Mouse (Mus musculus): ENCODE data around the gene Zfp108. TPM values are rescaled to one million over a fixed set of nuclear protein-coding genes. Genes with fewer than 3 reads are reported as not detected.
"Not testable (repeated sequence)": the region's sequence is repeated elsewhere in the genome, so short reads cannot be mapped to it uniquely, and the experiment has no call there.

Zfp108 gene
- polyA plus RNA-seq, 1 experiment from 2014 or later = 4.2 TPM

- Histone ChIP-seq H3K27me3 (no peaks in the 10 kb centered on the region), H3K4me3 (replicated peaks) (no peak overlapping the region)
- ATAC-seq (ENCODE audit: insufficient number of reproducible peaks, insufficient read depth, low FRiP score, low TSS enrichment, low read depth) = no peak
These were observed 13.9 kb downstream of the Zfp108 start for GRCm38 (mm10) chr7:24268176-24269155.

GRCm38 (mm10) chr7:24269256-24269655 is 14.7 kb downstream of the Zfp108 start:
- 84% methylated on average over 3 of the region's 3 CpGs for WGBS
- H3K9ac ChIP-seq (replicated peaks) = no peak overlapping the region
- no peaks in the 10 kb centered on the region for H3K9me3 ChIP-seq
- no peak overlapping the region; the same call in 1 of the 2 replicates for H3K4me2 ChIP-seq
- no peaks in the 10 kb centered on the region for H3K27me3 ChIP-seq
- no peak overlapping the region for H3K27ac ChIP-seq
- peaks cover 8% of the 10 kb centered on the region for H3K36me3 ChIP-seq
- H3K4me3 ChIP-seq (replicated peaks) = no peak overlapping the region
- H3K4me1 ChIP-seq (replicated peaks) = 0 out of 2 replicates have a peak, but pooled peaks cover 4% of the 10 kb centered on the region
- ATAC-seq (ENCODE audit: insufficient number of reproducible peaks, insufficient read depth, low FRiP score, low TSS enrichment, low read depth) = no peak

More at GRCm38 (mm10) chr7:24268176-24269155, 13.9 kb downstream of the Zfp108 start:
- Histone ChIP-seq H3K9ac (replicated peaks) (no peak overlapping the region), H3K4me2 (no peak overlapping the region), H3K27ac (no peak overlapping the region), H3K4me1 (replicated peaks) (0 out of 2 replicates have a peak, but pooled peaks cover 4% of the 10 kb centered on the region), H3K9me3 (no peaks in the 10 kb centered on the region), H3K36me3 (peaks cover 1% of the 10 kb centered on the region)
- WGBS = 76% methylated on average over 24 of the region's 24 CpGs

GRCm38 (mm10) chr7:24269667-24270287 is 15.2 kb downstream of the Zfp108 start:
- Histone ChIP-seq H3K36me3 (peaks cover 13% of the 10 kb centered on the region), H3K9ac (replicated peaks) (peak overlapping the region; percentile 75), H3K4me1 (replicated peaks) (0 out of 2 replicates have a peak, but pooled peaks cover 4% of the 10 kb centered on the region), H3K9me3 (no peaks in the 10 kb centered on the region), H3K4me2 (peak overlapping the region; percentile 80), H3K4me3 (replicated peaks) (peak overlapping the region; percentile 64), H3K27ac (0 out of 2 replicates have a peak overlapping the region, but pooled peaks have one; percentile 80), H3K27me3 (no peaks in the 10 kb centered on the region)
- whole genome bisulfite sequencing = 38% methylated on average over 7 of the region's 7 CpGs
- peak; percentile 58; the same call in 1 of the 2 replicates for ATAC-seq (ENCODE audit: insufficient number of reproducible peaks, insufficient read depth, low FRiP score, low TSS enrichment, low read depth)

GRCm38 (mm10) chr7:24270288-24270672 is 15.7 kb downstream of the Zfp108 start, which contains the start of gene Zfp93:
Gene Zfp93 (plus strand): TSS chr7:24270420.
- H3K4me3 ChIP-seq (replicated peaks) = peak within 1 kb of the TSS; percentile 64
- peak within 1 kb of the TSS; percentile 80; the same call in 1 of the 2 replicates for H3K27ac ChIP-seq
- WGBS = 1% methylated on average over 12 of the region's 12 CpGs
- H3K9me3 ChIP-seq = no peaks in the 10 kb centered on the region
- H3K4me2 ChIP-seq = peak within 1 kb of the TSS; percentile 80
- peaks cover 18% of the 10 kb centered on the region for H3K36me3 ChIP-seq
- no peaks in the 10 kb centered on the region for H3K27me3 ChIP-seq
- H3K9ac ChIP-seq (replicated peaks) = peak within 1 kb of the TSS; percentile 75
- H3K4me1 ChIP-seq (replicated peaks) = 0 out of 2 replicates have a peak, but pooled peaks cover 4% of the 10 kb centered on the region
- ATAC-seq (ENCODE audit: insufficient number of reproducible peaks, insufficient read depth, low FRiP score, low TSS enrichment, low read depth) = peak; percentile 87

- H3K4me3 ChIP-seq (replicated peaks) = no peak overlapping the region
- H3K9me3 ChIP-seq = no peaks in the 10 kb centered on the region
- no peak for ATAC-seq (ENCODE audit: insufficient number of reproducible peaks, insufficient read depth, low FRiP score, low TSS enrichment, low read depth)
- peaks cover 27% of the 10 kb centered on the region for H3K36me3 ChIP-seq
- no peak overlapping the region for H3K27ac ChIP-seq
- 94% methylated on average over 6 of the region's 6 CpGs for WGBS
- H3K4me2 ChIP-seq = peak overlapping the region; percentile 80; the same call in 1 of the 2 replicates
- H3K27me3 ChIP-seq = no peaks in the 10 kb centered on the region
- 0 out of 2 replicates have a peak, but pooled peaks cover 4% of the 10 kb centered on the region for H3K4me1 ChIP-seq (replicated peaks)
- H3K9ac ChIP-seq (replicated peaks) = no peak overlapping the region
These were observed 16.6 kb downstream of the Zfp108 start for GRCm38 (mm10) chr7:24271191-24271590.

- WGBS = 95% methylated on average over 4 of the region's 4 CpGs
- ATAC-seq (ENCODE audit: insufficient number of reproducible peaks, insufficient read depth, low FRiP score, low TSS enrichment, low read depth) = no peak
- H3K27ac ChIP-seq = no peak overlapping the region
- 0 out of 2 replicates have a peak, but pooled peaks cover 4% of the 10 kb centered on the region for H3K4me1 ChIP-seq (replicated peaks)
- no peaks in the 10 kb centered on the region for H3K27me3 ChIP-seq
- peaks cover 38% of the 10 kb centered on the region for H3K36me3 ChIP-seq
- no peaks in the 10 kb centered on the region for H3K9me3 ChIP-seq
- no peak overlapping the region for H3K4me2 ChIP-seq
- H3K4me3 ChIP-seq (replicated peaks) = no peak overlapping the region
- no peak overlapping the region for H3K9ac ChIP-seq (replicated peaks)
These were observed 19.9 kb downstream of the Zfp108 start for GRCm38 (mm10) chr7:24274456-24274855.

GRCm38 (mm10) chr7:24278771-24279170 is 24.2 kb downstream of the Zfp108 start:
- H3K27me3 ChIP-seq; H3K9me3 ChIP-seq; H3K4me3 ChIP-seq (replicated peaks); H3K4me2 ChIP-seq; H3K9ac ChIP-seq (replicated peaks); ATAC-seq (ENCODE audit: insufficient number of reproducible peaks, insufficient read depth, low FRiP score, low TSS enrichment, low read depth); H3K4me1 ChIP-seq (replicated peaks); H3K27ac ChIP-seq: not testable (repeated sequence)
- peaks cover 34% of the 10 kb centered on the region for H3K36me3 ChIP-seq
- 86% methylated on average over 3 of the region's 3 CpGs for WGBS

- no peaks in the 10 kb centered on the region for H3K27me3 ChIP-seq
- 0 out of 2 replicates have a peak, but pooled peaks cover 4% of the 10 kb centered on the region for H3K4me1 ChIP-seq (replicated peaks)
- no peak overlapping the region for H3K4me3 ChIP-seq (replicated peaks)
- H3K4me2 ChIP-seq = no peak overlapping the region
- H3K9me3 ChIP-seq = no peaks in the 10 kb centered on the region
- H3K27ac ChIP-seq = no peak overlapping the region
- no peak overlapping the region for H3K9ac ChIP-seq (replicated peaks)
- 53% methylated on average over 10 of the region's 10 CpGs for WGBS
- H3K36me3 ChIP-seq = peaks cover 20% of the 10 kb centered on the region
- no peak for ATAC-seq (ENCODE audit: insufficient number of reproducible peaks, insufficient read depth, low FRiP score, low TSS enrichment, low read depth)
These were observed 25.6 kb downstream of the Zfp108 start for GRCm38 (mm10) chr7:24280031-24280857.

- WGBS = 50% methylated on average over 4 of the region's 4 CpGs
- no peaks in the 10 kb centered on the region for H3K27me3 ChIP-seq
- 0 out of 2 replicates have a peak, but pooled peaks cover 4% of the 10 kb centered on the region for H3K4me1 ChIP-seq (replicated peaks)
- no peak overlapping the region for H3K9ac ChIP-seq (replicated peaks)
- peaks cover 15% of the 10 kb centered on the region for H3K36me3 ChIP-seq
- H3K9me3 ChIP-seq = no peaks in the 10 kb centered on the region
- no peak for ATAC-seq (ENCODE audit: insufficient number of reproducible peaks, insufficient read depth, low FRiP score, low TSS enrichment, low read depth)
- no peak overlapping the region for H3K27ac ChIP-seq
- H3K4me3 ChIP-seq (replicated peaks) = no peak overlapping the region
- no peak overlapping the region for H3K4me2 ChIP-seq
These were observed 26.2 kb downstream of the Zfp108 start for GRCm38 (mm10) chr7:24280858-24281145.

GRCm38 (mm10) chr7:24286090-24286489 is 31.5 kb downstream of the Zfp108 start:
- no peak overlapping the region for H3K4me2 ChIP-seq
- no peak overlapping the region for H3K4me3 ChIP-seq (replicated peaks)
- no peaks in the 10 kb centered on the region for H3K4me1 ChIP-seq (replicated peaks)
- WGBS = 52% methylated on average over 4 of the region's 4 CpGs
- peaks cover 21% of the 10 kb centered on the region; the same call in 1 of the 2 replicates for H3K9me3 ChIP-seq
- peaks cover 42% of the 10 kb centered on the region for H3K36me3 ChIP-seq
- H3K27me3 ChIP-seq = no peaks in the 10 kb centered on the region
- H3K27ac ChIP-seq = no peak overlapping the region
- no peak for ATAC-seq (ENCODE audit: insufficient number of reproducible peaks, insufficient read depth, low FRiP score, low TSS enrichment, low read depth)
- no peak overlapping the region for H3K9ac ChIP-seq (replicated peaks)
